Mouse (Mus musculus) liver, postnatal 0 days (tissue): Measurements from ENCODE around the gene P2ry13.

Experiments used
- CTCF ChIP-seq: sonication (generic); IDR thresholded peaks from 2 replicates; pipeline ENCODE4 v1.5.1; 2016; ENCODE audit warnings: antibody characterized with exemption, low read depth
- EP300 ChIP-seq: IDR thresholded peaks from 2 replicates; pipeline ENCODE4 v1.6.1; 2016; ENCODE audit warnings: antibody characterized with exemption, low read depth, mild to moderate bottlenecking

GRCm38 (mm10) chr3:59250454-59250853, 39.8 kb upstream of the P2ry13 start:
- TF ChIP-seq EP300 (no peak), CTCF (no peak)
